Mouse (Mus musculus): Measurements from ENCODE around the gene Slc35f4. TPM values are rescaled to one million over a fixed set of nuclear protein-coding genes. Genes with fewer than 3 reads are reported as not detected.
A peak's percentile ranks its signal among the peaks of the same experiment; 100 is the strongest.

Gene Slc35f4
- 0.10 and 0.23 TPM in 2 replicates for polyA plus RNA-seq (2015; fragmentation: Nextera tagmentation; extraction: Ambion mirVana)

DNA sequence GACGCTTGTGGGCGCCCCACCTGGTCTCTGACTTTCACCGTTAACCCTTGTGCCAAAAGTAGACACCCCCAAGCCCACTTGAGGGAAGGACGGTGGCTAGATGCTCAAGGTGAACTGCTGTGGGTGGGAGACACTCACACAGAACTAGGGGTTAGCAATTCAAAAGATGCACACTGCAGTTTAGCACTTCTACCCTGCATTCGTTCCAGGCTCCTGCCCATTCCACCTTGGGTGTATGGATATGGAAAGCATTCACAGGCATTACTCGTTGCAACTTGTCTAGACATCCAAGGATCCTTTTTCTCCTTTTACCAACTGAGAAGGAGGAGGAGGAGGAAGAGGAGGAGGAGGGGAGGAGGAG is at the start of gene Slc35f4:
Gene Slc35f4 (minus strand): TSS at position 116 of the 361 bp plus-strand sequence.
- peaks cover 6% of the 10 kb centered on the region for H3K4me1 ChIP-seq (ENCODE audit: control insufficient read depth, insufficient read depth, low read length)
- 12% methylated on average over 6 of the region's 6 CpGs for WGBS

DNA sequence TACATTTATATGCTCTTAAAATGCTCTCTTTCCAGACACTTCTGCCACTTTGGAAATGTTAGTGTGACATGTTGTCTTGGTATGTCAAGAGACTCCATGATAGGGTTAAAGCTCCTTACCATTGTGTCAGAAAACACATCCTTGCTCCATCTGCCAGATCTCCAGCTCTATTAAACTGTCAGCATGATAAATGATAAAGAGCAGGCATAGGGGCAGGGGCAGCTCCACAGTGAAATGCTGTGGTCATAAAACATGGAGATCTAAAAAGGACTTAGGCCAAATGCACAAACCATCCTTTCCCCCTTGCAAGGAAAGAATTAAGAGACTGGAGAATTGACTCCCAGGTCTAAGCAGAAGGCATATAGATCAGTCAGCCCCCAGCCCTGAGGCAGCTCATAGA is 42.5 kb upstream of the Slc35f4 start:
- Histone ChIP-seq H3K4me2 (ENCODE audit: low read depth, low read length) (no peak overlapping the region), H3K36me3 (ENCODE audit: control insufficient read depth, insufficient read depth, low read length) (no peaks in the 10 kb centered on the region), H3K9me3 (ENCODE audit: control insufficient read depth, low read length) (no peaks in the 10 kb centered on the region), H3K9ac (ENCODE audit: low read depth, low read length) (no peak overlapping the region), H3K4me3 (ENCODE audit: low read length) (no peak overlapping the region), H3K27ac (ENCODE audit: low read length) (no peak overlapping the region), H3K4me1 (ENCODE audit: control insufficient read depth, insufficient read depth, low read length) (no peaks in the 10 kb centered on the region), H3K27me3 (replicated peaks; ENCODE audit: control insufficient read depth, insufficient read depth, low read length) (no peaks in the 10 kb centered on the region)
- no peak for ATAC-seq

More for the DNA sequence above, at the start of gene Slc35f4:
- Histone ChIP-seq H3K9me3 (ENCODE audit: control insufficient read depth, low read length) (no peaks in the 10 kb centered on the region), H3K4me3 (ENCODE audit: low read length) (peak within 1 kb of the TSS; percentile 34), H3K27ac (ENCODE audit: low read length) (no peak within 1 kb of the TSS), H3K27me3 (replicated peaks; ENCODE audit: control insufficient read depth, insufficient read depth, low read length) (peaks cover 7% of the 10 kb centered on the region), H3K4me2 (ENCODE audit: low read depth, low read length) (peak within 1 kb of the TSS; percentile 61), H3K9ac (ENCODE audit: low read depth, low read length) (no peak within 1 kb of the TSS), H3K36me3 (ENCODE audit: control insufficient read depth, insufficient read depth, low read length) (no peaks in the 10 kb centered on the region)
- ATAC-seq, result no peak

DNA sequence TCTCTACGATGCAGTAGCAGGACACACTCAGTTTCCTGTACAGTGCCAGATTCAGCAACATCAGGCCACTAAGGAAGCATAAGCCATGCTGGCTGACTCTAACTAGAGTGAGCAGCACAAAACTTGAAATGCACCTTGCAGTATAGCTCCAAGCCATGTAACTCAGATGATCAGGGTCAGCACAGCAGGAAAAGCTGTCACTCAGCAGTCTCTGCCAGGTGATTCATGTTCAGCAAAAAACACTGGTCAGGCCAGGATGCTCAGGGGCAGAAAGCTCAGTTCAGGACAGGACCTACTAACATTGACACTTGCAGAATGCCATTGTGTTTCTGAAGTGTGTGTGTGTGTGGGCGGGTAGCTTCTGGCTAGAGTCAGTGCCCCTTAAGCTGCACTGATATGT is 34.9 kb upstream of the Slc35f4 start:
- Histone ChIP-seq H3K4me2 (ENCODE audit: low read depth, low read length) (no peak overlapping the region), H3K27me3 (replicated peaks; ENCODE audit: control insufficient read depth, insufficient read depth, low read length) (no peaks in the 10 kb centered on the region), H3K9ac (ENCODE audit: low read depth, low read length) (no peak overlapping the region), H3K27ac (ENCODE audit: low read length) (no peak overlapping the region), H3K4me1 (ENCODE audit: control insufficient read depth, insufficient read depth, low read length) (no peaks in the 10 kb centered on the region), H3K9me3 (ENCODE audit: control insufficient read depth, low read length) (no peaks in the 10 kb centered on the region), H3K4me3 (ENCODE audit: low read length) (no peak overlapping the region), H3K36me3 (ENCODE audit: control insufficient read depth, insufficient read depth, low read length) (no peaks in the 10 kb centered on the region)
- WGBS, result 77% methylated on average over 2 of the region's 2 CpGs
- no peak for ATAC-seq

DNA sequence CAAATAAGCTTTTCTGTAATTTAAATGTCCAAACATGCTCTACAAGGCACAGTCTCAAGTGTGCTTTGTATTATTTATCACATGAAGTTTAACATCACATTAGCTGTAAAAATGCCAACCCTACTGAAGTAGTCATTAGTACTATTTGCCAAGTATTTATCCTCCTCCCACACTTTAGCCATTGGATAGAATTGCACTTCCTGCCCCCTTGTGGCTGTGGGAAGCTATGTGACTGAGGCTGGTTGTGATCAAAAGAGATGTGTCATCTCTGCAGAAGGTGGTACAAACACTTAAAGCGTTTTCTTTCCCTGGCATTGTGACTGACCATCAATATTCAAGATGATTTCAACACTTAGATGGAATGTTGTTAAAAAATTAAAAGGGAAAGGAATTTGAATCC is 14.3 kb upstream of the Slc35f4 start:
- WGBS, result 35% methylated on average over 1 of the region's 1 CpGs
- H3K27ac ChIP-seq (ENCODE audit: low read length), result no peak overlapping the region
- no peak for ATAC-seq
- H3K4me1 ChIP-seq (ENCODE audit: control insufficient read depth, insufficient read depth, low read length), result no peaks in the 10 kb centered on the region
- no peaks in the 10 kb centered on the region for H3K9me3 ChIP-seq (ENCODE audit: control insufficient read depth, low read length)
- no peaks in the 10 kb centered on the region for H3K27me3 ChIP-seq (replicated peaks; ENCODE audit: control insufficient read depth, insufficient read depth, low read length)
- no peak overlapping the region for H3K4me2 ChIP-seq (ENCODE audit: low read depth, low read length)
- H3K9ac ChIP-seq (ENCODE audit: low read depth, low read length), result no peak overlapping the region
- no peak overlapping the region for H3K4me3 ChIP-seq (ENCODE audit: low read length)
- no peaks in the 10 kb centered on the region for H3K36me3 ChIP-seq (ENCODE audit: control insufficient read depth, insufficient read depth, low read length)

DNA sequence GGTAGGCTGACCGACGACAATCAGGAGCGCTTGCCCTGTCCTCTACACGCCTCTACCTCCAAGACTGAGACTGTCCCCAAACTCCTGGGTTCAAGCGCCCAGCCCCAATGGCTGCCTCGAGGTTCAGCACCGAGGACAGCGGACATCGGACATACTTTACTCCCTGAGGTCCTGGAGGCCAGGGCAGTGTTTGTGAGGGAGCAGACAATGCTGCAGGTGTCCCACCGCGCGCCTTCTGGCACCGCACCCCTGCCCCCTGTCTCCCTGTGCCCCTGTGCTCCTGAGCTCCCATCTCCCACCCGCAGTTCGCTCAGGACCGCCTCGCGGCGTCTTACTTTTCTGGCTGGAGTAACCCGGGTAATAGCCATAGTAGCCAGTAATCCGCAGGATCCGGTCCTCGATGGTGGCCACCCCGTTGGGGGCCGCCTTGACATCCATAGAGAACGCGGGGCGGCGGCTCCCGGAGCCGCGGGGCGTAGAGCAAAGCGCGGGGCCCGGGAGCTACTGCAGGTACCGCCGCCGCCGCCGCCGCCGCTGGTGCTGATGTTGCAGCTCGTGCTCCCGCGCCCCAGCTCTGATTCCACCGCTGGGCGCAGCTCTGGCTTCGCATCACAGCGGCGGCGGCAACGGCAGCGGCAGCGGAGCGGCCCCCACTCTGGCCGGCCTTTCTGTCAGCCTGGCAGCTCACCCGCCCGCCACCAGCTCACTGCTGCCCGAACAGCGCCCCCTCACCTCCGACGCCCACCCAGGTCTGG is 493 bp downstream of the Slc35f4 start:
- Histone ChIP-seq H3K36me3 (ENCODE audit: control insufficient read depth, insufficient read depth, low read length) (no peaks in the 10 kb centered on the region), H3K4me1 (ENCODE audit: control insufficient read depth, insufficient read depth, low read length) (peaks cover 6% of the 10 kb centered on the region), H3K27me3 (replicated peaks; ENCODE audit: control insufficient read depth, insufficient read depth, low read length) (peaks cover 7% of the 10 kb centered on the region), H3K4me3 (ENCODE audit: low read length) (peak overlapping the region; percentile 34), H3K27ac (ENCODE audit: low read length) (no peak overlapping the region), H3K9me3 (ENCODE audit: control insufficient read depth, low read length) (no peaks in the 10 kb centered on the region), H3K4me2 (ENCODE audit: low read depth, low read length) (peak overlapping the region; percentile 61), H3K9ac (ENCODE audit: low read depth, low read length) (no peak overlapping the region)
- peak; percentile 97 for ATAC-seq
- WGBS, result under 1% methylated on average over 62 of the region's 63 CpGs

DNA sequence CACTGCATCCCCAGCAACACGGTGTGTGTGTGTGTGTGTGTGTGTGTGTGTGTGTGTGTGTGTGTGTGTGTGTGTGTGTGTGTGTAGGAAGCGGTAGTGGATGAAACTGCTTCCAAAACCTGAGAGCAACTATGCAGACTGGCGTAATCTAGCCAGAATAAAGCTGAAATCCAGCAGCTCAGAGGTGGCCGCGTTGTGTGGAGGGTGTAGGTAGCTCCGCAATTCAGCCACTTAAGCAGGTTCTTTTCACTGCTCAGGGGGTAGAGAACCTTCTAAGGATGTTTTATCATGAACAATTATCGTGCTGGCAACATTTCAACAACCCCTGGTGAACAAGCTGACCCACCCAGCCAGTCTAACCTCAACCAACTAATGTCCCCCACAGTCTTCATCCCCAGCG is 1.2 kb downstream of the Slc35f4 start:
- Histone ChIP-seq H3K4me3 (ENCODE audit: low read length) (no peak overlapping the region), H3K4me1 (ENCODE audit: control insufficient read depth, insufficient read depth, low read length) (peaks cover 6% of the 10 kb centered on the region), H3K27me3 (replicated peaks; ENCODE audit: control insufficient read depth, insufficient read depth, low read length) (peaks cover 7% of the 10 kb centered on the region), H3K27ac (ENCODE audit: low read length) (no peak overlapping the region), H3K4me2 (ENCODE audit: low read depth, low read length) (no peak overlapping the region), H3K9ac (ENCODE audit: low read depth, low read length) (no peak overlapping the region), H3K9me3 (ENCODE audit: control insufficient read depth, low read length) (no peaks in the 10 kb centered on the region), H3K36me3 (ENCODE audit: control insufficient read depth, insufficient read depth, low read length) (no peaks in the 10 kb centered on the region)
- no peak for ATAC-seq
- 72% methylated on average over 8 of the region's 8 CpGs for WGBS

DNA sequence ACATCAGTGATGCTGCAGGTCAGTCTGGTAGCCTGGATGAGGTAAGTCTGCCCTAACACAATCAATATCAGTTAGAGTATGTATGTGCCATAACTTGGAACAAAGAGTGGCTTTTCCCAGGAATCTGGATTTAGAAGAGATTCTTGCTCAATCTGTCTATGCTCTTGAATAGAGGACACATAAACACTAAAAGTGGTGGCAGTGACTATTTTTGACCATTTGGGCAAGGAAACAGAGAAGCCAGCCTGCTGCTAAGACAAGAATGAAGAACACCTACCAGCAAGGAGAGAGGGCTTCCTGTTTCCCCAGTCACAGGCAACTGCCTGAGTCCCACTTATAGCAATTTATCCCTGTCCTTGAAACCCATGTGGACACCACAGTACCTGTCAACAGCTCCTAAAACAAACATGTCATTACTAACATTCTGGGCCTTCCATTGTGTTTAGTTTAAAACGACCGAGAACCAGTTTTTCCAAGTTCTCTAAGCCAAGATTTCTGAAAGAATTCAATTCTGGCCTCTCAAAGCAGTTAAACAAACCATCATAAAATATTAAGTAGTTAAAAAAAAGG is 10.7 kb downstream of the Slc35f4 start:
- no peak for ATAC-seq
- WGBS, result 37% methylated on average over 2 of the region's 2 CpGs
- H3K4me1 ChIP-seq (ENCODE audit: control insufficient read depth, insufficient read depth, low read length), result no peaks in the 10 kb centered on the region

DNA sequence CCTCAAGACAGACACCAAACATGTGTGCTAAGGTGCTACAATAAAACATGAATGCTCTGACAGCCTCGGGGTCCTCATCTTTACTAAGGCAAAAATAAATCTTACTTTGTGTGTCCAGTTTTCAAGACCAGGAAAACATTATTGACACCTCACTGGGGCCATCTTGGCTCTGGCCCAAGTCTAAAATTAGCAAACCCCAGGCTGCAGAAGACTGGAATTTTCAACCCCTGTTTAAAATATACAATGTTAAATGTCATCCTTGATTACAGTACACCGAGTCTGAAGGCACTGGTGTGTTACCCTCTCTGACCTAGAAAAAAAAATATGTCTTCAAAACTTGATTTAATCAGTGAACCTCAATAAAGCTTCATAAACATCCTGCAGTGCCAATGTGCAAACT is 11.7 kb downstream of the Slc35f4 start:
- no peaks in the 10 kb centered on the region for H3K36me3 ChIP-seq (ENCODE audit: control insufficient read depth, insufficient read depth, low read length)
- 35% methylated on average over 2 of the region's 2 CpGs for WGBS
- no peaks in the 10 kb centered on the region for H3K27me3 ChIP-seq (replicated peaks; ENCODE audit: control insufficient read depth, insufficient read depth, low read length)
- H3K27ac ChIP-seq (ENCODE audit: low read length), result no peak overlapping the region
- H3K4me1 ChIP-seq (ENCODE audit: control insufficient read depth, insufficient read depth, low read length), result no peaks in the 10 kb centered on the region
- H3K9me3 ChIP-seq (ENCODE audit: control insufficient read depth, low read length), result no peaks in the 10 kb centered on the region
- H3K4me3 ChIP-seq (ENCODE audit: low read length), result no peak overlapping the region
- no peak overlapping the region for H3K4me2 ChIP-seq (ENCODE audit: low read depth, low read length)
- H3K9ac ChIP-seq (ENCODE audit: low read depth, low read length), result no peak overlapping the region
- no peak for ATAC-seq

More for the DNA sequence above, 10.7 kb downstream of the Slc35f4 start:
- Histone ChIP-seq H3K4me2 (ENCODE audit: low read depth, low read length) (no peak overlapping the region), H3K9me3 (ENCODE audit: control insufficient read depth, low read length) (no peaks in the 10 kb centered on the region), H3K27ac (ENCODE audit: low read length) (no peak overlapping the region), H3K9ac (ENCODE audit: low read depth, low read length) (no peak overlapping the region), H3K36me3 (ENCODE audit: control insufficient read depth, insufficient read depth, low read length) (no peaks in the 10 kb centered on the region), H3K4me3 (ENCODE audit: low read length) (no peak overlapping the region), H3K27me3 (replicated peaks; ENCODE audit: control insufficient read depth, insufficient read depth, low read length) (no peaks in the 10 kb centered on the region)

DNA sequence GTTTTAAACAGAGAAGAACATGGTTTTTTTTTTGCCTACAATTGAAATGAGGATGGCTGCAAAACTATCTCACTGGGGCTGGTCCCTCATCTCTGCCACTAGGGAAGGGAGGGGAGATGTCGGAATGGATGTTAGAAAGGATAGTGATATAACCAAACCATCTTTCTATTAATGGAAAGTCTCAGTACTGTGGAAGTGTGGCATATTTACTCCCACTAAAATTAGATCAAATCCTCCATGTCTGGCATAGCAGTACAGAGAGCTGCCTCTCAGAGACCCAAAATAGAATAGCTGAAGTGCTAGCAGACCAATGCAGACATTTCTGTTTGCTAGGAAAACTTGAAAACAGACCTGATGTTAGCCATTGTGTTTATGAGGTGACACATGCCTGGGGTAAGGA is 30.7 kb downstream of the Slc35f4 start:
- H3K4me2 ChIP-seq (ENCODE audit: low read depth, low read length), result no peak overlapping the region
- WGBS, result 83% methylated on average over 1 of the region's 1 CpGs
- no peak overlapping the region for H3K9ac ChIP-seq (ENCODE audit: low read depth, low read length)
- no peaks in the 10 kb centered on the region for H3K27me3 ChIP-seq (replicated peaks; ENCODE audit: control insufficient read depth, insufficient read depth, low read length)
- H3K4me3 ChIP-seq (ENCODE audit: low read length), result no peak overlapping the region
- ATAC-seq, result no peak
- H3K4me1 ChIP-seq (ENCODE audit: control insufficient read depth, insufficient read depth, low read length), result no peaks in the 10 kb centered on the region
- no peak overlapping the region for H3K27ac ChIP-seq (ENCODE audit: low read length)
- H3K9me3 ChIP-seq (ENCODE audit: control insufficient read depth, low read length), result no peaks in the 10 kb centered on the region
- H3K36me3 ChIP-seq (ENCODE audit: control insufficient read depth, insufficient read depth, low read length), result no peaks in the 10 kb centered on the region
